Mouse (Mus musculus): ENCODE measurements around the gene Irf2bpl.

Gene Irf2bpl

DNA sequence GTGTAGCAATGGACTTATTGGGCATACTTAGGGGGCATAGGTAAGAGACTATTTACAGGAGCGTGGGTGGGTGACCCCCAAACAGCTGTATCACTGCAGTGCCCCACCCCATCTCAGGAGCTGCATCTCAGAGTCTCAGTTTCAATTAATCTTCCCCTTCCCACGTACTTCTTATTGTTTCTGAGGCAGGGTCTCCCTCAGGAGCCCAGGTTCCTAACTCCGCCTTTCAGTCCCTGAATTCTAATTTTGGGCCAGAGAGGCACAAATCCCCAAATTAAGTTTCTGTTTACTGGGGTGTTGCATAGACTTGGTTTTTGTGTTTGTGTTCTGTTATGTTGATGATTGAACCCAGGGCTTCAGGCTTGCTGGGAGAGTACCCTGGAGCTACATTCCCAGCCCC lies 13.8 kb upstream of the Irf2bpl start:
- no peak for DNase-seq (ENCODE audit: low read depth, low spot score)

DNA sequence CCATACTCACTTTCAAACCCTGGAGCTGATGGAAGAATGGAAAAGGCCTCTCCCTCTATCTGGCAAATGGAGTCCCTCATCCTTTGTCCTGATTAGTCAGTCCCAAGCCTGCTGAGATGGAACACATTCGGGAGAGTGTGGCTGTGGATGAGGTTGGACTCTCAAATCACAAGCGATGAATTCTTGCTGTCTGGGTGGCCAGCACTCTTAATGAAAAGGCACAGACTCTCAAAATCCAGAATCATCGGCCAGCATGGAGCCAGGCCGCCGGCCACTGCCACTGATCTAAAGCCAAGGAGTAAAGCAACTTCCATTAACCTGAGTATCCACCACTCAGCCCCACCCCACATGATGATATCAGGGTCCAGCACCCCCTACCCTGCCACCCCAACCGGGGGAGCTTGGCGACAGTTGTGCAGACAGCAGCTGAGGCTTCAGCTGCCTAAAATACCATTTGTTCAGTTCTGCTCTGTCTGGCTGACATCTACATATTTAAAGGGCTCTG lies 13.2 kb upstream of the Irf2bpl start:
- no peak for DNase-seq (ENCODE audit: low read depth, low spot score)

DNA sequence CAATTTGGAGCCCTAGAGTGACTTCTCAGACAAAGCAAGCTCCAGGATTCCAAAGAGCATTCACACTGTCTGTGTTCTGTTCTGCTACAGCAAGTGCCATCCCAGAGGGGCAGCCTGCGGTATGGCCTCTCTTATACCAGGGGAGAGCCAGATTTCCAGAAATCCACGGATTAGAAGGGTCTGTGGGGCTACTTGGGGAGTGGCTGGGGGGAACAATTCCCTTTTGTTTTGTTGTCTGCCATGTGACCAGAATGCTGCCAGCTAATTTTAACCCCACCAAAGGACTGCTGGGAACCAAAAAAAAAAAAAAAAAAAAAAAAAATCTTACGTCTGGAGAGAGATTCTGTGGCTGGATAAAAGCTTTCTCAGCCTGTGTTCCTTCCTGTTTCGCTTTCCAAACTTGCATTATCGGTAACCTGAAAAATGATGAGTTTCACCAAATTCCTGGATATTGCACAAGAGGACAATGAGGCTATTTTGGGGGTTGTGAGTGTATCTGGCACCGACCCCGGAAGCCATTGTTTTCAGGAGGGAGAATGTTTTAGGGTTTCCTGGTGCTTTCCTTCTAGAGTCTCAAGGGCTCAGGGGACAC lies 12.4 kb upstream of the Irf2bpl start:
- DNase-seq (ENCODE audit: low read depth, low spot score) = peak; percentile 38

DNA sequence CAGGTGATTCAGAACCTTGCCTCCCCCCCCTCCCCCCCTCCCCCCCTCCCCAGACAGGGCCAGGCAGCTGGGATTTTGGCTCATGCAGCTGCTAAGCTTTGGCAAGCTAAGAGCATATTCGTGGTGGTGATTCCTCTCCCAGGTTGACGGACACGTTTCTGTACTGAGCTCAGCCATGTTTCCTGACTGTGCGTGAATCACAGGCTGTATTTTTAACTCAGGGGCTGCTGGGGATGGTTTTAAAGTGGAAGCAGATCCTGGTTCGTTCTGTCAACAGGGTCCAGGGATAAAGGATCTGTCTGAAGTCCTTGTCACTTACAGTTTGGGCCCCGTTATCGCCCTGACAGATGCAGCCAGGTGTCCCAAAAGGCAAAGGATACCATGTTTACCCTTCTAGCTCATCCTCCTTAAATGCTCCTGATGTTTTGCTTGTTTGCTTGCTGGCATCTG lies 11.9 kb upstream of the Irf2bpl start:
- DNase-seq (ENCODE audit: low read depth, low spot score) = no peak

DNA sequence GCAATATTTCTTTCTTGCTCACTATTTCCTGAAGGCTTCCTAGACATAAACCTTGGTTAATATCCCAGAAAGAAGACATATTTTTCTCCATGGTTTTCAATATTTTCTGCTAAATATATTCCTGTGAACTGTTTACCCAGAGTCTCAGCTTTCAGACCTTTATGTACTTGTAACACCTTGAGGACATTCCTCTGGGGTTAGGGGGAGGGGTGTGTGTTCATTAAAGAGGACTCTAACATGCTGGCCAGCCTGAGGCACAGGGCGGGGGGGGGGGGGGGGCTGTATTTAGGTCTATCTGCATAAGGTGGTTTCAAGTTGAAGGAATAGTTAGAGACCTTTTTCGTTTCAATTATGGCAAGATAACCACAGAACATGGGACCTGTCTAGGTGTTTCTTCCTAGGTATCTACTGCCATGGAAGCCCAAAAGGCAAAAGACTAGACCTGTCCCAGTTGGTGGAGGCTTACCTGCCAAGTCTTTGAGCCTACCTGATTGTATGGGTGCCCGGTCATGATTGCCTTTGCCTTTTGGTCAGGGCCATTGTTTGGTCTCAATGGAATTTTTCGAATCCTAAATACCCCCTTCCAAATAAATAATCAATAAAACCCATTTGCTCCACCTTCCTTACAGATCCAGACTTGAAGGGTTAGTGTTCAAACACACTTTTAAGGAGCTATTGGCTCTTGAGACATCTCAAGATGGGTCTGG lies 11.3 kb upstream of the Irf2bpl start:
- no peak for DNase-seq (ENCODE audit: low read depth, low spot score)

DNA sequence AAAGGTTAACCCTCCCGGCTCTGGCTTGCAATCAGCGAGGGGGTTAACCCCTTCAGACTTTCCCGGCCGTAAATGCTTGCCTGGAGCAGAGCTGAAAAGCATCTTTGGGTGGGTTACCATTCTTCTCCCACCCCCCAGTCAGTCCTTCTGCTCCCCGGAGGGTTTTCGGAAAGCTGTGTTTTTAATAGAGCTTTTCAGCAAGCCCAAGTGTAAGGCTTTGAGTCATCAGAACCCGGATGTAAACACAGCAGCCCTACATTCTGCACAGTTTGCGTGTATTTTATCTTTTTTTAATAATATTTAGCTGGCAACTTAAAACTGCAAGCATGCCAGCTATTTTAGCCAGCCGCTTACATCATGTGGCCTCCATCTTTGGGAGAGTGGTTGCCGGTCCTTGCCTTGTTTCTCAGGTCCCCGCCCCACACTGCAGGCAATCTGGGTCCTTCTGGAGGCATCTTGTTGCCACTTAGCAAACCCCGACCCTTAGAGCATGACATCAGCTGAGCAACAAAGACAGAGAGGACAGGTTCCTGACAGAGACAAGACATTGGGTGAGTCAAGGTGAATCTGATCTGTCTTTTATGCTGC lies 10.3 kb upstream of the Irf2bpl start:
- peak; percentile 73 for DNase-seq (ENCODE audit: low read depth, low spot score)

DNA sequence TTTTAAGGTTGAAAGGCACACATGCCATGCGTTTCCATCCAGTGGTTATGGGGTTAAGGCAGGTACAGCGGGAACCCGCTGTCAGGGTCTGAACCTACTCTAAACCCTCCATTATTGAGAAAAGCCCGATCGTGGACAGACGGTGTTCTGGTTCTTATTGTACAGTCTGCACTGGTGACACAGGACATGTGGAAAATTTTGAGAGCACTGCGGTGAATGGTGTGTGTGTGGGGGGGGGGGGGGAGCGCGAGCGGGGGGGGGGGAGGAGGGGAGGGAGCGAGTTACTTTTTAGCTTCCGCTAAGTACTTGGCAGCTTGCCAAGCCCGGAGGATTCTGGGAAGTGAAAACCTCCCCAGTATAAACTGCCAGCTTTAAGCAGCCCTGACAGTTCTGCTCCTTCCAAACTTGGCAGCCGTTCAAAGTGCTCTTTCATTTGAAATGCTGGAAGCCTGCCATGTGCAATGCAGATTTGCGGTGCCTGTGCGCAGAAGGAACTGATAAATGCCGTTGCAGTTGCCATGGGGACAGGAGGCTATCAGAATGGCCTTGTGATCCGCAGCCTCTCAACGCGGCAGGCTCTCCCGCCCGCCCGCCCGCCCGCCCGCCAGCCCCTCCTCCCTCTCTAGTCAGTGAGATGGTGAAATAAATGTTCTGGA lies 9.7 kb upstream of the Irf2bpl start:
- DNase-seq (ENCODE audit: low read depth, low spot score) = peak; percentile 99

DNA sequence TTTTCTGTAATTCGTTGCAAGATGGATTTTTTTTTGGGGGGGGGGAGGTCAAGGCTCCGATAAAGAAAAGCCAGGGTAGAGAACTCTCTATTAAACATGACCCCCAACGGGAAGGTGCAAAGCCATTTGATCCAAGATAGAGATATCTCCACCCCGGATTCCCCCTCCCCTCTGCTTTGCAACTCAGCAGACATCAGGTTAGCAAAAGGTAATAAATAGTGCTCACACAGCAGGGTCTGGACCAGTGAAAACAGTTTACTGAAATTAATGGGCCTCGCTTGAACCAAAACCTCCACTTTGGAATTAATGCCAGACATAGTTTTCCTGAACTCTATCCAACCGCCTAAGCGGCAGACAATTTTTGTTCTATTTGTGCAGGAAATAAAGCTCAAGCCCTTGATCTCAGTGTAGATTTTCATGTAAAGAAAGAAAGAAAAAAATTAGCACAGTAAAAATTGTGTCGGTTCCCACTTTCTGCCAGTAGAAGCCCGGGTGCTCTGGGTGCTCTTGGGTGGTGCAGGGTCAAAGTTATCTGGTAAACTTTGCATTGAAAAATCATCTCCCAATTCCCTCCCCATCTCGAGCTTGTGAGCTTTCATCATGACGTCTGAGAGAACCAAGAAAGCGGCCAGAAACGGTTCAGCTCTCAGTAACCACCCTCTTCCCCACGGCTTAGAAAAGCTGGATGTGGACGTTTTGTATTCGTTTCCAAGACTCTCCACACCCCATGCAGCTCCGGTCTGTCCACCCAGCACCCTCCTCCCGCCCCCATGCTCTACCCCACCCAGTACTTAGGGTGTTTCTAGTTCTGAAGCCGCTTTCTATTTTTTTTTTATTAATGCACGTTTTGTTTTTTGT lies 9.0 kb upstream of the Irf2bpl start:
- DNase-seq (ENCODE audit: low read depth, low spot score) = peak; percentile 36

DNA sequence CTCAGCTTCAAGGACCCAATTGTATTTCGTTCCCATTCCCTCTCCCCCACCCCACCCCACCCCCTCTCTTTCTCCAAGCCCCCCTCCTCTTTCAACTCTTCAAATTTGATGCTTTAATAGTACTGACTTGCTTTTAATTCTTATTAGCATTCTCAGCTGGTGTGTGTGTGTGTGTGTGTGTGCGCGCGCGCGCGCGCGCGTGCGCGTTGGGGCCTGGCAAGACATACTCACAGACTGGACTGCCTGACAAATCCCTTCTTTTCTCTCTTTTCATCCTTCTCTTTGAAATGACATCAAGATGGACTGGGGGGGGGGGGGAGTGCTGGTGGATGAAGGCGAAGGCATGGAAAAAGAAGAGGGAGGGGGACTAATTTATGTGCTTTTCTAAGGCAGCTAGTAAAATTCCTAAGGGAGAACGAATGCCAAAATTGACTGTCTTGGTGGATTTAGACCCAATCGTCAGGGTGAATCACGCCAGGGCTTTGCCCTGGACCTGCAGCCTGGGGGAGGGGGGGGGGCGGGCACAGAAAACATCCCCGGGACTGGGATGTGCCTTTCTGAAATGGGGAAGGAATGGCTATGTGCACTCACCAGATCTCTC lies 8.2 kb upstream of the Irf2bpl start:
- no peak for DNase-seq (ENCODE audit: low read depth, low spot score)

DNA sequence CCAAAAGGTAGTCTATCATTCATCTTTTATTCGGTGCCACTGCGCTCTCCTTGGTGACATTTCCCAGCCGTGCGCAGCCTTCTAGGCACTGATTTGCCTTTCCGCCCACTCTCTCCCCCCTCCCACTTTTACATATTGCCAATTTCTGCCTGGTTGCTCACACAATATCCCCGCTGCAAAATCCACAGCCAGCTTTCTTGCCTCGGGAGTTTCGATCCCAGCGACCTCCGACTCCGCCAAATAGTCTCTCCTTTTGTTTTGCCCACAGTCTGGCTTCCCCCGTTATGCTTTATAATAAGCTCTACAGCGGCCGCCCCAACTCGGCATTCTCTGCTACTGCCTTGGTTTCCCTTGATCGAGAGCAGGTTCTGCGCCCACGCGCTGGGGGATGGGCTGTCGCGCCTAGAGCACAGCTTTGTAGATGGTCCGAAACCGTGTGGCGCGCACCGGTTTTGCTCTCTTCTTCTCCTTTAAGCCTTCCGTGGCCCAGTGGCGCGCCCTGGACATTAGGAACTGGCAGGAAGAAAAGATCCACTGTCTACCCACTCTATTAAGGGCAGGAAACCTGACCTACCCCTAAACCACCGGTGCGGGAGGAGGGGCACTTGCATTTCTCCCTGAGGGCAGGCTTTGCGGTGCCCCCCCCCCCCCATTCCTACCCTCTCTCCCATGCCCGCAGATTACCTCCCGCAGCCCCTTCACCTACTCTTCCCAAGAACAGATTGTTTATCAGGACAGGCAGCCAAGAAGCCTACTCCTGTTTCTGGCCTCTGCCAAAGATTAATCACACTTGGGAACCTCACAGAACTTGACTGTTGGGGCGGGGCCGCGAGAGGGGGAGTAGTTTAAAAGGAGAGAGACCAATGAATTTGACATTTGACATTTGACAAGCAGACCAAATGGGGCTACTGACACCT lies 7.4 kb upstream of the Irf2bpl start:
- DNase-seq (ENCODE audit: low read depth, low spot score) = peak; percentile 88

DNA sequence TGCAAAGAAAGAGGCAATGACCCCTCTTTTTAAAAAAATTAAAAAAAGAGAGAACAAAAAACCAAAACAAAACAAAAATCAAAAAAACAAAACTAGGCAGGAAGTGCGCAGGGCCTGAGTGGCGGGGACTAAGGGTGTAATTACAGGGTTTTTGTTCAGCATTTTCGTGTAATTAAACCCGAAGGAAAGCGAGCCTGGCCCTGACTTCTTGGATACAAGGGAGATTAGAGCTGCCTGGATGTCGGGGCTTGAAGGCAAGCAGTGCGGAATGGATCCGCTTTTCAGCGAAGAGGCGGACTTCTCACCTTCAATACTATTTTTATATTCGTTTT lies 6.8 kb upstream of the Irf2bpl start:
- peak; percentile 74 for DNase-seq (ENCODE audit: low read depth, low spot score)

DNA sequence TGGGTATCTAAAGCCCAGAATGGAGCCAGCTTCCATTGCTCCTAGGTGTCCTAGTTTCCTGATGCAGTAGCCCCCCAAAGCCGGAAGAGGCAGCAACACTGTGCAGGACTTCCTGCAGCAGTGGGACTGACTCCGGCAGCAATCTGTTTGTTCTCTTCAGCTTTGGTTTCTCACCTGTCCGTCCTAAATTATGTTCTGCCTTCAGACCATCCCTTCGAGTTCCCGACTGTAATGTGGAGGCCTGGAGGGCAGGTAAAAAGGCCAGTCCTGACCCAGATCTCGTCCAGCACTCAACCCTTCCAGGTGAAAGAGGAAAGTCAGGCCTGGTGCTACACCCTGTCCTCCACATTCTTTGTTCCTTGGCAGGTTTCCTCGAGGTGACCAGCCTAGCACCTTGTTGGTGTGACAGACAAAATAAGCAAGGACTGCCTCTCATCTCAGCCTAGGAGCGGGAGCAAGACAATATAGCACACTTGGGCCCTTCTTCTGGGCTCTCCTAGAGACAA lies 6.3 kb upstream of the Irf2bpl start:
- DNase-seq (ENCODE audit: low read depth, low spot score) = peak; percentile 45

DNA sequence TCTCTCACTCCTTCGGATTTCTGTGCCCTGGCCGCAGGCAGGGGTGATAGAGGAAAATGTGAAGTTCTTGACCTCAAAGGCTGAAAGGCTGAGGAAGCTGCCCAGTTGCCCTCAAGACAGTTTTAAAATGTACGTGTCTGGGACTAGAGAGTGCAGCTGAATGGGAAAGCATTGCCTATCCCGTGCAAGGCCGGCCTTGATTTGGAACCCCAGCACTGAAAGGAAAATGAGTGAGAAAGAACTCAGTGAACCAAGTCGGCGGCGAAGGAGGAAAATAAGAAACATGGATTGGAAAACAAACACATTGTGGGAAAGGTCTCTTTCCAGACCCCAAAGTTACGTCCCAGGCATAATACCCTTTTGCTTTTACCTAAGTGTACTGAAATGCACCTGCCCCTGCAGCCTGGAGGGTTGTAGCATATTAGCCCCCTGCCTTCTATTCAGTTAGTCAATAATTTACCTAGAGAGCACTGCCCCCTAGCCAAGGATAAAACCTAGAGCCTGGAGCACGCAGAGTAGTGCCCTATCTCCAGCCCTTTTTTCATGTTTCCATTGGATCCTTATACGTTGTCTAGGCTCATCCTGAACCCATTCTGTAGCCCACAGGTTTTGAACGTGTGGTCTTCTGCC lies 5.6 kb upstream of the Irf2bpl start:
- no peak for DNase-seq (ENCODE audit: low read depth, low spot score)

DNA sequence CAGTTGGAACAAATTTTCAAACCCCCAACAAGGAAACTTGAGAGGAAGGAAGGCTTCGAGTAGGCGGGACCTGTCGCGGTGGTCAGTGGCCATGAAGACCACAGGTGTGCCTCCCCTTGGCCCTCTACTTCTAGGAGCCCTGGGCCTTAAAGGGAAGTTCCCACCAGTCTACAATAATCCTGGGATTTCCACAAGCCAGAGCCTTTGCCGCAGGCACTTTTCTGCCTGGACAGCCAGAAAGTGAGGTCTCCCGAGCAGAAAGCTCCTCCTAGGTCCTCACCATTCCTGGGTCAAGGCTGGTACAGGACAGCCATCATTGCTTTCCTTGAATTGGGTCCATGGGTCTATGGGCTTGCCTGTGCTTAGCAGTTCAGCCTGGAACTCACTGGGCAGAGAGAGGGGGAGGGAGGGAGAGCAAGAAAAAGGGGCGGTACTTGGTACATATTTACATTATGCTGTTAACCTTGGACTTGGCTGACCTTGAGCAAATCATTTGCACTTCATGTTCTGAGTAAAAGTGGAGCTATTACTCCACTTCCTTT lies 4.6 kb upstream of the Irf2bpl start:
- no peak for DNase-seq (ENCODE audit: low read depth, low spot score)

DNA sequence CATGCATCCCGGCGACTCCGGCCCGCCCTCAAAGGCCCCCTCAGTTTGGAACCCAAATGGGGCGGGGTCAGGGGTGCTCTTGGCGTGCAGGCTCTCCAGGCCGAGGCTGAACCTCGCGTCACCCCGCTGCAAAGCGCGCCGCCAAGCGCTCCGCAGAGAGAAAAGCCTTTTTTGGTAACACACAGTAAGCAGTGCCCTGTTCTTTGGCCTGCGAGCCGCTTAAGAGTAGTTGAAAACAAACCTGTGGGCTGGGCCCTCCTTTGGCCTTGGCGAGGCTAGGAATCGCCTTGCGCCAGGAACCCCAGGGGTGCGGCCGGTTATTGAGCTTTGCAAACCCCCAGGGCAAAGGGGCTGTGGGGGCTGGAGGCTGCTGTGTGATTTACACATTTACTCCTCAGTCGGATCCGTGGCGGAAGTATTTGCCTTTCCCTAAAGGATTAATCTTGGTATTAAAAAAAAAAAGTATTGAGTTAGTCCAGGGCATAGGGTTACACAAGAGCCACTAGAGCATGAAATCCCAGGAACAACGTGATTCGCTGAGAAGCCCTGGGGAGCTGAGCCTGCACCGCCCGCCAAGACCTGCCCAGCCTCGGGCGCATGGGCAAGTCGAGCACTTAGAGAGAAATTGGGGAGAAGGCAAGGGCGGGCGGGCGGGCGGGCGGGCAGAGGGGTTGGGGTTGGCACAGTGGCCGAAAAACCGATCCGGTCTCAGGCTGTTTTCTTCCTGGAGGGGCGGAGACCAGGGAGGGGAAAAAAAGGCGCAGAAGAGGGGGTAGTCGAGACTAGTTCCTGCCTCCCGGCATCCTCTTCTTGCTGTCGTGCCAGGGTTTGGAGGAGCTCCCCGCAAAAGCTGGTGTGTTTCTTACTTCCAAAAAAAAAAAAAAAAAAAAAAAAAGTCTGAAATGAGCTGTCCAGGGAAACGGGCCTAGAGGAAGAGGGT lies 3.8 kb upstream of the Irf2bpl start:
- DNase-seq (ENCODE audit: low read depth, low spot score) = peak; percentile 83

DNA sequence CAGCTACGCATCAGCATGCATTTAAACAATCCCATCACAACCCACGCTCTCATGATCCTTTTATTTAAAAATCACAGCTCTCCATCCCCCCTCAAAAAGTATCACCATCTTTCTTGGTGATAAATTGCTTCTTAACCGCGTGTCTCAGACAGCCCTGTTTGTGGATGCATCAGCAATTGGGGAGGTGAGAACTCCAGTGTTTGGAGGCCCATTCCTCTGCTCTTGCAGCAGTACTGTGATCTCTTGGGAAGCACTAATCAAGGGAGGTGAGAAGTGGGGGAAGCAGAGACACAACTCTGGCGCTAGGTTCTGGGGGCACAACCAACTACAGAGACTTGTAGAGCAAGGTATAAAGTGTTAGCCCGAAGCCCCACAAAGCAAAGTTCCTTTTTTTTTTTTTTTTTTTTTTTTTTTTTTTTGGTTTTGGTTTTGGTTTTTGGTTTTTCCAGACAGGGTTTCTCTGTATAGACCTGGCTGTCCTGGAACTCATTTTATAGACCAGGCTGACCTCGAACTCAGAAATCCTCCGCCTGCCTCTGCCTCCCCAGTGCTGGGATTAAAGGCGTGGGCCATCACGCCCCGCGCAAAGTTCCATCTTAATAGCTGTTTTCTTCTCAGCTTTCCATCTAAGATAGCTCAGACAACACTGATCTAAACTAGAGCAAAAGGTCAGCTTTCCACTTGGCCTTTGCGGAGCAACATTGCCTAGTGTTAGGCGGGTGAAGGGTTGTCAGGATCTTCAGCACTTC lies 3.0 kb upstream of the Irf2bpl start:
- DNase-seq (ENCODE audit: low read depth, low spot score) = no peak

DNA sequence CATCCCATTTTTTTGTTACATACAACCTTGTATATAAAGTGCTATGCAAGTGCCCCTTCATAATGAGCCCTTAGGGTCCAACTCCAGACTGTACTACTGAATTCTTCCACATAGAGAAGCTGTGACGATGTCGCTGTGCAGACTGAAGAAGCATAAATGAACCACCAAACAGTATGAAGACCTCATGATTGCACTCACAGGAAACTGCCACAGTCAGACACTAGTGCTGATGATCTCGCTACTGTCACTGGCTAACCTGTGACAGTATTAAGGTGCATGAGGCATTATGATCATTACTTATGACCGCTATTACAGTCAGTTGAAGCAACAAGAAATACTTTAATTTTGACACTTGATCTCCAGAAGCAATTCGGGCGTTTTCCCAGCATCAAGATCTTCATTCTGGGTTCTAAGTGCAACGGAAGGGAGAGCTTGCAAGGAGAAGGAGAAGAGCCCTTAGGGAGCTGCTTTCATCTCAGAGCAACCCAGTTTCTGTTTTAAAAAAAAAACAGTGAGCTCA lies 1.9 kb upstream of the Irf2bpl start:
- DNase-seq (ENCODE audit: low read depth, low spot score) = peak; percentile 30
